Mouse (Mus musculus): ENCODE measurements around the gene Lsamp.
"Not testable (repeated sequence)": the region's sequence is repeated elsewhere in the genome, so short reads cannot be mapped to it uniquely, and the experiment has no call there.

The Lsamp gene

DNA sequence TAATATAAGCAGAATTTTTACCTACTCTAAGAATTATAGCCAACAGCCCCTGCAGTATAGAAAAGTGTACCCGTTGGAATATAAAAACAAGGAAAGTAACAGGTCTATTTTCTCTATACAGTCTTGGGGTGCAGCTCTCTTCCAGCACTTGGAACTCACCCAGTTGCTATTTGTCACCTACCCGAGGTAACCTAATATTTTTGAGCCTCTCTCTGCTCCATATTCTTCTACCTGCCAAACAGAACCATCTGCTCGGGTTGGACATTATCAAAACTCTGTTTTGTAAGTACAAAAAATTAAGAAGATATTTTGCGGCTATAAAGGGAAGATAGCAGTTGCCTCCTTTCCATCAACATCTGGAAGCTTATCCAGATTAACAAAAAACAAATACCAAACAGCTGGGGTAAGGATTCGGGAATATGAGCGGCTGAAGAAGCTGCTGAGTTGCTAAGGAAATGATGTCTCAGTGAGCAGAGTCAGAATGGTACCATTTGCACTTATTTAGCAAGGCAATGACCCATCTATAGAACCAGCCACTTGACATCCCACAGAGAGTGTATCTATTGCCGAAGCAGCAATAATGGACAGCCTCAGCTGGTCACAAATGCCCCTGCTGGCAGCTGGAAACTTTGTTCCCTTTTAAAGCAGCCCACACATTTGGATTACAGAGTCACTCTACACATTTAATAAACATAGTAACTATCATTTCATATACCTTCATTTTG, 1957.6 kb downstream of the Lsamp start:
- DNase-seq = no peak

DNA sequence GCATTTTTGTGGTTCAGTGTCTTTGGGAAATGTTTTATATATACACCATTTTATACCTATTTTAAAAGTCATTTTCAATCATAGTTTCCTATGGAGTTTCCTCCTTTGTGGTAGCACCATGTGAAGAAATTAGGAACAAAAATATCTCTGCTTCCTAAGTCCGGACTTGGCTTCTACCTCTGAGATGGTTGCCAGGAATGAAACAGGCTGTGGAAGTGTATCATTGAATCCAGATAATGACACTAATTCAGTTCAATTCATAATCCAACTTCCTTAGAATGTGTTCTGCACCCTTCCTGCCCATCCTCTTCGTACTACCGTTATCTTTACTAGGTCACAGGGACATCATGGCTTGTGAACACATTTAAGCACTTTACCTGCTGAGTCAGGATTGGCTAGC, 1973.7 kb downstream of the Lsamp start:
- DNase-seq = no peak

DNA sequence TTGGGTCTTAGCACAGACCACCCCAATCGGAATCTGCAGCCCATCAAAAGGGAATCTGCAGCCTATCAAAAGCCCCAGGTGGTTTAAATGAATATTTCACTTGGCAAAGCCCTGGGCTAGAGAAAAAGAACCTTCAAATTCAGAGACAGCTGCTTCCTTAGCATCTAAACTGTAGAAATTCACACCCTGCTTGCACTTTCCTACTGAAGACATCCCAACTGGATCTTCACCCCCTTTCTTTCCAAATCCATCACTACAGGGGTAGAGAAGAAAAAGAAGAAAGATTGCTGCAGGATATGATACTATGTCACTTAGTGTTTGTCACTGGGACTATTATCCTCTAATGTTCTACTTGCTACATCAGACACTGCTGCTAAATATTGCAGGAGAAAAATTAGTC, 1981.5 kb downstream of the Lsamp start:
- no peak for DNase-seq

DNA sequence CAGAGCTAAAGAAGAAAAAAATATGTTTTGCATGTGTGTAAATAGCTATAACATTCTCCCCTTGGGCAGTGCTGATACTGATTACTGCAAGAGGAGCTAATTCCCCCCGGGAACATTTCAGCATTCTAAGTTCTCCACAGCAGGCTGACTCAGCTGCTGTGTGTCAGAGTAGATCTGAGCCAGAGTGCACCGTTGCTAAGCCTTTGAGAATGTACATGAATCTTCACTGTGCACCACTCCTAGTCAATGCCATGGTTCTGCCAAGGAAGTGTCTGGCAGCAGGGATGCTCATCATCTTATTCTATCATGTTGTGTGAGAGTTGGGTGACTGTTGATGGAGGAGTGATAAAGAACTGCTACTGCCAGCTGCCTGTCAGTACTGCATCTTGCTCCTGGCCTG, 1985.1 kb downstream of the Lsamp start:
- no peak for DNase-seq

DNA sequence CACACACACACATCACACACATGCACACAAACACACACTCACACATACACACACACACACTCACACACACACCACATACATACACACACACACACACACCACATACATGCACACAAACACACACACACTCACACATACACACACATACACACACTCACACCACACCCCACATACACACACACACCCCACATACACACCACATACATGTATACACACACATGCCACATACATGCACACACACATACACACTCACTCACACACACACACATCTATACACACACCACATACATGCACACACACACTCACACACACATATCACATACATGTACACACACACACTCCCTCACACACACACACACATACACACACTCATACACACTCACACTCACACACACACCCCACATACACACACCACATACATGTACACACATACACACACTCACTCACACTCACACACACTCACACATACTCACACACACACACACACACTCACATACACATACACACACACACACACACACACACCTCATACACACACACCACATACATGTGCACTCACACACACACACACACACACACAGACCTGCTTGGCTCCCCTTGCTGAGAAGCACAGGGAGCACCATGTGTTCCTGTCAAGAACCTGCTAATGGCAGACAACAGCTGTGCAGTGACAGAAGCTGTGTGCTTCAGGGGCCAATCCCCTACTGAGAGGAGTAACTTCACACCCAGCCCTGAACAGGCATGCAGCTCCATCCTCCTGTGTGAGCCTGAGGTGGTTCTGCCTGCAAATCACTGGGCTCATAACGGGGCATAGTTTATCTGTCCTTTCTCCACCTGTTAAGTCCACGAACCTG, 1990.9 kb downstream of the Lsamp start:
- DNase-seq = no peak

DNA sequence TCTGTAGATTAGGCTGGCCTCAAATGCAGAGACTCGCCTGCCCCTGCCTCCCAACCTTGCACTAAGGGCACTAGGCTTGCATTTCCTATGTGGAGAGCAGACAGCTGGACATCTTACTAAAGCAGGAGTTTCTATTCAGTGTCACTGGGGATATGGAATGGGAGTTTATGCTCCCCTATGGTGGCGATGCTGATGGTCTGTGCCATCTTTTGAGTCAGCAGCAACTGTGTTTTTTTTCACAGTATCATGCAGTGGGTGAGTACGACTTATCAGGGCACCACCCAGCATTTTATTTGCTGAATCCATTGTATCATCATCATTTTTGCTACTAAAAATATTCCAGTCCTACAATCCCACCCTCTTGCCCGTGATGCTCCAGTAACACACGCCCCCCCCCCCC, 1992.7 kb downstream of the Lsamp start:
- DNase-seq = no peak

DNA sequence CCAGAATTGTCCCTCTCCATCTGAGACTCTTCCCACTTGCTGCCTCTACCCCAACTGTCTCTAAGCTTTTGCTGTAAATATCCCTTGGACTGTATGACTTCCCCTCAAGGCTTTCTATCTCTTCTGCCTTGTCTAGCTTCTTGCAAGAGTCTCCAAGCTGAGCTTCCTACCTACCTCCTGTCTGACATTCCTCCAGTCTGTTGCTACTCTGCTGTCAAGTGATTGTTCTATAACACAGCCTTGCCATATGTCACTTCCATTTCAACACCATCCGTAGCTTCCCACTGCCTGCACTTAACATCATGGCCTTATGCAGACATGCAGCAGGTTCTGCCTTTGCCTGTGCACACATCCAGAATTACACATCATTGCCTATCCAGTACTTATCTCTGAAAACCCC, 2012.8 kb downstream of the Lsamp start:
- no peak for DNase-seq

DNA sequence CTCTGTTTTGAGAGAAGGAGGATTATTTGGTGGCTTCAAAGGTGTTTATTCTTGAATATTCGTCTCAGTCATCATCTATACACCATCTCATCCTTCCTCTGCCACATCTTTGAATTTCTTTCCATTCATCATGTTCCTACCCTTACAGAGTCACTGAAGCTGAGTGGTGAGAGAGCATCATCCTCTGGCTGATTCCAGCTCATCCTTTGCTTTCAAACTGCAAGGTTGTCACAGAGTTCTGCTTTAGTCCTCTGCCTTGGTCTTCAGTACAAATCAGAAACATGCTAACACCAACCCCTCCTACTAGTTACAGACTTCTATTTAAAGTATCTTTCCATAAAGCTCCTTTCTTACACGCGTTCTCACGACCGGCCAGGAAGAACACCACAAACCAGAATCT, 2018.8 kb downstream of the Lsamp start:
- no peak for DNase-seq

DNA sequence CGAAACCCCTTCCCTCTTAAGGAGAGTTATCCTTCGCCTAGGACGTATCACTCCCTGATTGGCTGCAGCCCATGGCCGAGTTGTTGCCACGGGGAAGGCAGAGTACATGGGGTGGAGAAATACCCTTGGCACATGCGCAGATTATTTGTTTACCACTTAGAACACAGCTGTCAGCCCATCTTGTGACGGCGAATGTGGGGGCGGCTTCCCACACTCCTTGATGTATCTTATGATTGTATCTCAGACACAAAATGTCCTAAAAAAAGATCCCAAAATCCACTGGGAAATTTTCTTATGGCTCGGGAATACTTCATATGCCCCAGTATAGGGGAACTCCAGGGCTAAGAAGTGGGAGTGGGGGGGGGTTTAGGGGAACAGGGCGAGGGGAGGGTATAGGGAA, 2019.3 kb downstream of the Lsamp start:
- DNase-seq = not testable (repeated sequence)

DNA sequence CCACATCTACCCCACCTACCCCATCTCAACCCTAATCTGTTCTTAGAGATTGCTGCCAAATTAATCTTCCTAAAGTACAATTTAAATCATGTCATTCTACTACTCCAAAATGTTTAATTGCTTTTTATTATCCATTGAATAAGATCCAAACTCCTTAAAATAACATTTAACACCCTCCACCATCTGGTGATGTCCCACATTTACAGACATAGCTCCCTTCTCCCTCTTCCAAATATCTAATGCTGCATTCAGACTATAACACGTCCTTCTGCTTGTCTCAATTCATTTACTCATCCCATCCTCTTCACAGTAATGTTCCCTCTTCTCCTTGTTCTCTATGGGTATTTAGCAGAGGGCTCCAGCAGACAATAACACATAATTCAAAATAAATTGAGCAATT, 2020.0 kb downstream of the Lsamp start:
- no peak for DNase-seq

DNA sequence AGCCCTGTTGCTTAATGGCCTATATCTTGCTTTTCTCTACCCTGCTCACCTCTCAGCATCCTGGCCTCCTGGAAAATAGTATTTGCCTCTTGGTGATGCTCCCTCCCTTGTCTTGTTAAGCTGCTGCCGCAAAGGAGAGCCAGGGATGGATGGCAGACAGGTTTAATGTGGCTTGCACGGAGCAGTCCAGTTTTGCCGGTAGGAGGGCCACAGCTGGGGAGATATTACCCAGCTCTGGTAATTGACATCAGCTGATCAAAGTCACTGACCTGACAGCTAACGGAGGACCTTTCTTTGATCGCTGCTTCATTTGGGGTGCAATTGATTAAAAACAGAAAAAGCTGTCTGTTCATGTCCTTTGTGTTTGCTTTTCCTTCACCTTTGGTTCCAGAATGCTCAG, 2030.8 kb downstream of the Lsamp start:
- no peak for DNase-seq

DNA sequence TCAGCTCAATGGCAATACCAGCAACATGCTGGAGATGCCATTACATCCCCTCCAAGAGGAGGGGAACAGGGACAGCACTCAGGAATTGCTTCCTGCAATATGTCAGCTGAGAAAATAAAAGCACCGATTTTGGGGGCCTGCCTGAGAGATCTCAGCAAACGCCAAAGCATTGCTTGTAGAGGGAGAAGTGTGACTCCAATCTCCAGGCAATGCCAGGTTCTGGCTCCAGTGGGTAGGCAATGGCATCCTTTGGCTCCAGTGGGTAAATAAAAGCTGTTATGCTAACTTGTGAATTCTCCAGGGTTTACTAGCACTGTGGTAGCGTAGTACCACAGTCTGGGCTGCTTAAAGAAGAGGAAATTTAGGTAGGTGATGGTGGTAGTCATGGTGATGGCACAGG, 2031.3 kb downstream of the Lsamp start:
- DNase-seq = no peak

DNA sequence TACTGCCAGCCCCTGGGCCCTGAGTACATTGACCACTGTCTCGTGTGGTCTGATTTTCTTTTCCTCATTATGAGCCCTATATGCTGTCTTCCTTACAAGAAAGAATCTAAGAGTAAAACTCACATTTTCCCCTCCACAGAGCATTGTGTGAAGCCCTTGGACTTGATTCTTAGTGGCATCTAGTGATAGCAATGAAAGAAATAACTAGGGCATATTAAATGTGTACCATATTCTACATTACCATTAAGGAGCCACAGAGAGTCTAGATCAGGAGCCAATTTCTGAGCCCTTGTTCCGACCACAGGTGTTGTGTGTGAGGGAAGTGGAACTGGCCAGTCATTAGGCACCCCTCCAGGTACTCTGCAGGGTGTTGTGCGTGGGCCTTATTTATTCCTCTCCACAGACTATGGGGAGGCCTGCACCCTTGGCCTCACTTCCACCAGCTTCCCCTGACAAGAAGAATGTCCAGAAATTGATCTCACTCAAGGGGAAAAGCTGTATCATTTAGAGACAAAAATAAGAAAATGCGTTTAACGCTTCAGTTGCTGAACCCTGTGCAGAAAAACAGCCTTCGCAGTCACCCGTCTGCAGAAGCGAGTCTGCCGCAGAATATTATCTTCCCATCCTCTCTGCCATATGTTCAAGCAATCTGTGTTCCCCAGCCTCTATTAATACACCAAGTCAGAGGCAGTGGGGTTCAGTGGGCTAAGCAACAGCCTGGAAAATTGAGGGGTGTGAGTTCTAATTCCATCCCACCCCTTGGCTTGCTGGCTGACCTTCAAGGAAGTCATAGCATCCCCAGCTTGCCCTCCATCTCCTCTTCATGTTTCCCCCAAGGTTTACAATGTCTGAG, 2032.9 kb downstream of the Lsamp start:
- DNase-seq = no peak

DNA sequence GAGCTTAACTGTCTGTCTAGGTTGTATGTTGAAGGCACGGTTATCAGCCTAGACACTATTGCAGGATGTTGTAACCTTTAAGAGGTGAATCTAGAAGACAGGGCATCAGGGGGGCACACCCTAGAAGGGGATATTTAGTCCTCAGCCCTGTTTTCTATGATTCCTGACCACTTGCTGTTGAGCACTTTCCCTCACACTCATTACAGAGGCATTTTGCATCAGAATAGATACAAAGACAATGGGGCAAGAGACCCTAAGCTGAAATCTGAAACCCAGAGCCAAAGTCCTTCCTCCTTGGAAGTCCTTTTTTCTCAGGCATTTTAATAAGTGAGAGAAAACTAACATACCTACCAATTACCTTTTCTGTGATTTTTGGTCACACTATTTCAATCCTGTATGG, 2038.4 kb downstream of the Lsamp start:
- no peak for DNase-seq

DNA sequence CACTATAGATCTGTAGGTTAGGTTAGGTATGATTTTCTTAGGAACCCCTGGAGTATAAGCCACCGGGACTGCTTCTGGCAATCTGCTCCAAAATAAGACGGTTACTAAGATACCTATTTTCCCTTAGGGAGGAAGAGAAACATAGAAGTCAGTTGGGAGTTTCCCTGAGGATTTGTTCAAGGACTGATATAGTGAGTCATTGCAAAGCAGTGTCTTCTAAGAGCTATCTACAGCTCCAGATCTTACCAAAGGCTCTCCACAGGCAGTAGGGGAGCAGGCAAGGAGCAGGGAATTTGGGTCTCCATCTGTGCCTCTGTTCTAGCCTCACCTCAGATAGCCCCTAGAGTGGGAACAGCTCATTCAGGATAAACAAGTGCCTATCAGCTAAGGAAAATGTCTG, 2047.9 kb downstream of the Lsamp start:
- DNase-seq = no peak

DNA sequence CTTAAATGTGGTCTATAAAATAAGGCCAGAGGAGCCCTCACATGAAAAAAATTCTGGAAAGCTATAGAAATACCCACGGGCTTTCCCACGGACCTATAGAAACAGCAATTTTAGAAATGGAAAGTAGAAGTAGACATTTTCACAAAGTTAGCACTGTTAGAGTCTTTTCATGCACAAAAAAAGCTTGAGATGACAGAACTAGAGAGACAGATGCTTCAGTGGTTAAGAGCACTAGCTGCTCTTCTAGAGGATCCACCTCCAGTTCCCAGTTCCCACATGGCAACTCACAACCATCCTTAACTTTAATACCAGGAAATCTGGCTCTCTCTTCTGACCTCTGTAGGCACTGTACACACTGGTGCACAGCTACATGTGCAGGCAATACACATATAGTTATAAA, 2049.3 kb downstream of the Lsamp start:
- no peak for DNase-seq

DNA sequence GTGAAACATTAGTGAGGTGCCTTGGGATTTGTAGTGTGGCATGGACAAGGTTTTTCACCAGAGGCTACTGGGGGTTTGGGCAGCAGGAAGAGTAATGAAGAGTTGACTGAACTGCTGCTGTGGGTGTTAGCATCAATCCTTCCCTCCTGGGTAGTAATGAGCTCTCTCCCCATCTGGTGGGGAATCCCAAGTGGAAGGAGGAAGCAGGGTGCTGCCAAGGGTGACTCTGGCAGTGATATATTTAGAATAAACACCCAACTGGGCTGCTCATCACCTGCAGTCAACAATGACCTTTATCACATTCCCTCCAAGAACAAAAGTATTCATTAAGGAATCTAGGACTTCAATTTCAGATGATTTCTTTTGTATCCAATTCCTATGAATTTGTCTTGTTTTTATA, 2064.0 kb downstream of the Lsamp start:
- no peak for DNase-seq

DNA sequence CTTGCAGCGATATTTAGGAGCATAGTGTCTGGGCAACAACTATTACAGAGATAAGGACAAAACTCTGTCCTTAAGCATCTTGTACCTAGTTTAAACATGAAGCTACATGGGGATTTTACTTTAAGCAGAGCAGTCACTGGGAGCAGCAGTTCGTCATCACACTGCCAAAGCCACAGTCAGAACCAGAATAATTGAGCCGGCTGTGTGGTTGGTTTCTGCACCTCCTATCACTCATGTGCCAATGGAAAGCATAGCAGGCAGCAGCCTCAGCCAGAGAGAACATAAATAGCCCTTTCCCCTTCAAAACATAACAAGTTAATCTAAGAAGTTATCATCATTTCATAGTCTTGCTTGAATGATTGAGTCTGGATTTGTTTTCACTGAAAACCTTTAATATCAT, 2075.8 kb downstream of the Lsamp start:
- DNase-seq = no peak

DNA sequence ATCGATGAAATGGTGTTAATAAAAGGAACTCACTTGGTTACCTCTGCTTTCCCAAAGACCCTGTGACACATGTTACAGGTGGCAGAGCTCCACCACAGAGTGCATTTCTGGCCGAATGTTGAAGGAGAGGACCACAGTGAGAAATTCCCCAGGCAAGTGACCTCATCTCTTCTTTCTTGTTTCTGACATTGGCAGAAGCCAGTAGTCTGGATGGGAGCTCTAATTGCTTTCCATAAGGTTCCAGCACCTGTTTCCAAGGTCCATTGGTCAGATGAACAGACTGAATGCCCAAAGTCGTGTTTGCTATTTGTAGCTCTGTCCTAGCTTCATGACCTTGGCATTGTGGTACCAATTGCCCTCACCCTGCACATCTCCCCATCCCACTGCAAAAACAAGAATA, 2090.2 kb downstream of the Lsamp start:
- DNase-seq = no peak

DNA sequence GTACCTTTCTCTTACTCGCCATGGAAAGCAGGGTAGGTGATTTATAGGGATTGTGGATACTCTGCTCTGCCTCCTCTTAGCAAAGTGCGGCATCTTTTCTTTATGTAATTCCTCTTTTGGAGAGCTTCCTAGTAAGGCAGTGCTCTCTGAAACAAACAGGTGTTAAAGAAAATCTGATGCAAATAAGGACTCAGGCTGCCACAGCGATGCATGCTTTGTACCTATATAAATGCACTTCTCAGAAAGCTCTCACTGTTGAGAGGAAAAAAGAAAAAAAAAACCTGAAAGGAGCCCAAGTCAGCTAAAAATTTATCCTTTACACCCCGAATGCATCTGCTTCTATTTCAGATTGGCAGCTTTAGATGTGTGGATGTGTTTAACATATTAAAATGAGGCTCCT, 2095.4 kb downstream of the Lsamp start:
- no peak for DNase-seq

DNA sequence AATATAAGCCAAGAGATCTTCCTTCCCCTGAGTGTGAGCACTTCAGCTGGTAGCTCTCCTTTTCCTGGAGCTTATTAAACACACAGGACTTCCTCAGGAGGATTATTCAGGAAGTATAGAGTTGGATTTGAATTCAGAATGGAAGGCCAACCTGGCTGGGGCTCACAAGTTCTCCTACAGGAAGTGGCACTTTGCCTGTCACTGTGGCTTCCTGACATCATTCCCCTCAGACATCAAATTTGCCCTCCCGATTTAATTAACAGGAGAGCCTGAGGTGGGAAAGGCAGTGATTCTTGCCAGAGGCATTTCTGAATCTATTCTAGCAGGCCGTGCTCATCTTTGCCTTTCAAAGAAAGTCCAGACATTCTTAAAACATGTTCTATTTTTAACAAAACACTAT, 2097.4 kb downstream of the Lsamp start:
- DNase-seq = no peak

DNA sequence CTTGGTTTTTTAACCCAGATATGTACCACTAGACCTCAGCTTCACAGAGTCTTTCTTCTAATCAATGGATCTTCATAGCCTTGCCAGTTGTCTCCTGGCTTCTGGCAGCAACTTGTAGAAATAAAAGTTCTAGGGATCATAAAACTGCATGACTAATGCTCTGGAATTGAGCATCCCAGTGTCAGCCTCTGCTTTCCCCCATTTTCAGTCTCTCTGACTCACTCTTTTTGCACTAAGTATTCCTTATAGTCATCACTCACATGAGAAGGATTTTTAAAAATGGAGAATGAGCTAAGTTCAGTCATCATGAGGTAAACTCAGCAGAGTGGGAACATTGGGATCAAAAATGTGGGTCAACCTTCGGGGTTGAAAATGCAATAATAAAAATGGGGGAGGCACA, 2113.3 kb downstream of the Lsamp start:
- no peak for DNase-seq

DNA sequence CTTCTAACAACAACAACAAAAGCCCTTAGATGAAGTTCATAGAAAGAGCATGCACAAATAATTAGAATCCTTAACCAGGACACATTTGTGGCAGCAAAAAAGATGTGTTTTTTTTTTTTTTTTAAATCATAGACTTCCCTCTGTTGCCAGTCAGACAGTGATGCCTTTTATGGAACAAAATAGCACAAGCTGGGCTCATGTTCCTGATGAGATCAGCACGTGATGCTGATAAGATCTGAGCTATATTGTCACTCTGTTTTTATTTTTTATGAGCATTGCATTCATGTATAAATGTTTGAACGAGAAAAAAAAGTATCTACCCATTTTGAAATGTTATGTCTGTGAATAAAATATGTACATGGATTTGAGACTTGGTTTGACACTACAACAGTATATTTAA, 2118.0 kb downstream of the Lsamp start:
- DNase-seq = no peak

DNA sequence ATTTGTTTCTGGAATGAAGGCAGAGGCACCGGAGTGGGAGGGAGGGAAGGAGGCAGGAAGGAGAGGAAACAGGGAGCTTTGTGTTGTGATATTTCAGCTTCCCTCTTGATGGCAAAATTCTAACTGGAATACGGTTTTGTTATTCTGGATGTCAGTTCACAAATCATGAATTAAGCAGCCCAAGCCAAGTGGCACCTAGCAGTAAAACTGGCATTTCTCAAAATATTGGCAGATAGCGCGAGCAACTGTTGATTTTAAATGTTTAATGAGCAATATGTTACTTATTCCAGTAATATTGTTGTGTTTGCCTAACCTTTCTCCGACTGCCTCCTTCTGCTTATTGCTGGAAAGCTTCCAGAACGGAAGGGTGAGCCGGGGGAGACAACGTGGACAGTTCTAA, 2118.5 kb downstream of the Lsamp start:
- DNase-seq = no peak
